Mouse (Mus musculus) CH12.LX (cell line): ENCODE results near the gene Gm49392. TPM values are rescaled to one million over a fixed set of nuclear protein-coding genes. Genes with fewer than 3 reads are reported as not detected.

ENCODE experiments used
- DNase-seq: peaks from one replicate; pipeline ENCODE4 v3.0.0-alpha.2; 2013; ENCODE audit errors: extremely low read depth
- H3K27ac ChIP-seq: 2 replicates; pipeline ENCODE4 v1.5.1; 2012; ENCODE audit warnings: low read depth, mild to moderate bottlenecking, control low read depth, moderate library complexity; ENCODE audit not compliant: insufficient read depth
- H3K27me3 ChIP-seq: replicated peaks from 2 replicates; pipeline ENCODE3; 2012; ENCODE audit warnings: inconsistent platforms
- H3K36me3 ChIP-seq, 2 experiments: replicated peaks in 1 of 2; 2 replicates each; pipeline versions ENCODE3 to v1.6.1; 2012; ENCODE audit warnings: inconsistent platforms in 1 of 2, low read length in 1 of 2, mild to moderate bottlenecking in 1 of 2, mixed read lengths in 1 of 2, moderate library complexity in 1 of 2; ENCODE audit not compliant: control insufficient read depth in 1 of 2, insufficient read depth in 1 of 2
- H3K4me1 ChIP-seq, 2 experiments: 2 replicates each; pipeline ENCODE4 v1.6.1; 2012; ENCODE audit warnings: inconsistent platforms in 1 of 2, moderate library complexity in 1 of 2; ENCODE audit not compliant: insufficient read depth in 2 of 2, control insufficient read depth in 1 of 2
- H3K4me2 ChIP-seq: 2 replicates; pipeline ENCODE4 v1.6.1; 2012; ENCODE audit warnings: low read depth, mild to moderate bottlenecking, control low read depth; ENCODE audit not compliant: poor library complexity, insufficient read depth, severe bottlenecking
- H3K4me3 ChIP-seq, 3 experiments: fragments of 150-350 bp in 1 of 3; sonication (generic) in 1 of 3; replicated peaks in 1 of 3; 2 replicates each; pipeline versions ENCODE3 to v1.5.1; 2011 to 2012; ENCODE audit warnings: low read depth in 2 of 3, low read length in 2 of 3, mild to moderate bottlenecking in 2 of 3, moderate library complexity in 2 of 3, control low read depth in 1 of 3, improper control_type of control experiment in 1 of 3, inconsistent platforms in 1 of 3, mixed read lengths in 1 of 3; ENCODE audit not compliant: poor library complexity in 1 of 3
- H3K79me2 ChIP-seq: replicated peaks from 2 replicates; pipeline ENCODE4 v1.6.1; 2012; ENCODE audit warnings: mild to moderate bottlenecking, moderate library complexity; ENCODE audit not compliant: control insufficient read depth, poor library complexity, insufficient read depth, severe bottlenecking; ENCODE audit errors: extremely low read depth
- H3K9ac ChIP-seq: 2 replicates; pipeline ENCODE4 v1.6.1; 2012; ENCODE audit warnings: low read depth, mild to moderate bottlenecking, control low read depth, moderate library complexity; ENCODE audit not compliant: insufficient read depth
- H3K9me3 ChIP-seq: replicated peaks from 2 replicates; pipeline ENCODE3; 2012; ENCODE audit warnings: low read length, inconsistent platforms, mixed read lengths
- E2F4 ChIP-seq: IDR thresholded peaks from 2 replicates; pipeline ENCODE4 v1.6.1; 2011; ENCODE audit warnings: low read depth, low read length, improper control_type of control experiment; ENCODE audit not compliant: insufficient replicate concordance
- ELF1 ChIP-seq: IDR thresholded peaks from 2 replicates; pipeline ENCODE4 v1.6.1; 2014; ENCODE audit warnings: low read depth, mild to moderate bottlenecking, inconsistent platforms, low read length, improper control_type of control experiment
- EP300 ChIP-seq: IDR thresholded peaks from 2 replicates; pipeline ENCODE4 v1.6.1; 2011; ENCODE audit warnings: low read length, improper control_type of control experiment
- ETS1 ChIP-seq: conservative IDR thresholded peaks from 2 replicates; pipeline ENCODE4 v1.6.1; 2012; ENCODE audit warnings: low read depth, mild to moderate bottlenecking, inconsistent platforms, low read length, improper control_type of control experiment, moderate library complexity
- HCFC1 ChIP-seq: IDR thresholded peaks from 2 replicates; pipeline ENCODE4 v1.6.1; 2012; ENCODE audit warnings: low read depth, mild to moderate bottlenecking, inconsistent platforms, low read length, improper control_type of control experiment
- IRF4 ChIP-seq: IDR thresholded peaks from 2 replicates; pipeline ENCODE4 v1.6.1; 2014; ENCODE audit warnings: low read depth, mild to moderate bottlenecking, inconsistent platforms, low read length, improper control_type of control experiment
- JUN ChIP-seq: IDR thresholded peaks from 2 replicates; pipeline ENCODE4 v1.6.1; 2011; ENCODE audit warnings: low read depth, mild to moderate bottlenecking, low read length, improper control_type of control experiment, moderate library complexity; ENCODE audit not compliant: insufficient read depth
- KAT2A ChIP-seq: IDR thresholded peaks from 2 replicates; pipeline ENCODE4 v1.6.1; 2012; ENCODE audit warnings: low read length, improper control_type of control experiment, inconsistent platforms; ENCODE audit not compliant: insufficient replicate concordance
- MAFK ChIP-seq: IDR thresholded peaks from 2 replicates; pipeline ENCODE4 v1.6.1; 2011; ENCODE audit warnings: low read length, improper control_type of control experiment; ENCODE audit not compliant: insufficient replicate concordance
- MAX ChIP-seq: IDR thresholded peaks from 2 replicates; pipeline ENCODE4 v1.6.1; 2011; ENCODE audit warnings: low read length, improper control_type of control experiment
- MXI1 ChIP-seq: IDR thresholded peaks from 2 replicates; pipeline ENCODE4 v1.6.1; 2011; ENCODE audit warnings: mild to moderate bottlenecking, low read depth, low read length, improper control_type of control experiment
- MYC ChIP-seq: IDR thresholded peaks from 2 replicates; pipeline ENCODE4 v1.6.1; 2011; ENCODE audit warnings: low read depth, mild to moderate bottlenecking, improper control_type of control experiment, low read length
- NRF1 ChIP-seq: IDR thresholded peaks from 2 replicates; pipeline ENCODE4 v1.6.1; 2014; ENCODE audit warnings: low read depth, mild to moderate bottlenecking, inconsistent platforms, low read length, improper control_type of control experiment, moderate library complexity
- PAX5 ChIP-seq: IDR thresholded peaks from 2 replicates; pipeline ENCODE4 v1.6.1; 2012; ENCODE audit warnings: low read length, inconsistent platforms, mixed read lengths
- POLR2A ChIP-seq: IDR thresholded peaks from 2 replicates; pipeline ENCODE4 v1.6.1; 2011; ENCODE audit warnings: low read depth, mild to moderate bottlenecking, improper control_type of control experiment, low read length
- RAD21 ChIP-seq: IDR thresholded peaks from 2 replicates; pipeline ENCODE4 v1.6.1; 2011; ENCODE audit warnings: low read depth, mild to moderate bottlenecking, low read length, improper control_type of control experiment, moderate library complexity
- SIN3A ChIP-seq: IDR thresholded peaks from 2 replicates; pipeline ENCODE4 v1.6.1; 2012; ENCODE audit warnings: low read length, improper control_type of control experiment, inconsistent platforms
- SMC3 ChIP-seq: IDR thresholded peaks from 2 replicates; pipeline ENCODE4 v1.6.1; 2011; ENCODE audit warnings: low read depth, low read length, improper control_type of control experiment
- TBP ChIP-seq: conservative IDR thresholded peaks from 2 replicates; pipeline ENCODE4 v1.6.1; 2011; ENCODE audit warnings: low read depth, low read length, improper control_type of control experiment
- TCF12 ChIP-seq: IDR thresholded peaks from 2 replicates; pipeline ENCODE4 v1.6.1; 2014; ENCODE audit warnings: low read depth, mild to moderate bottlenecking, inconsistent platforms, low read length, improper control_type of control experiment
- ZC3H11A ChIP-seq: IDR thresholded peaks from 2 replicates; pipeline ENCODE4 v1.6.1; 2012; ENCODE audit warnings: low read depth, mild to moderate bottlenecking, inconsistent platforms, low read length, improper control_type of control experiment
- ZMIZ1 ChIP-seq: IDR thresholded peaks from 2 replicates; pipeline ENCODE4 v1.6.1; 2012; ENCODE audit warnings: low read depth, mild to moderate bottlenecking, inconsistent platforms, low read length, improper control_type of control experiment
- ZNF384 ChIP-seq: IDR thresholded peaks from 2 replicates; pipeline ENCODE4 v1.6.1; 2012; ENCODE audit warnings: low read depth, low read length, improper control_type of control experiment, inconsistent platforms
- dilution Hi-C: fragments of 300-500 bp; cut with MboI; formaldehyde crosslinking; loops from 2 replicates; pipeline ENCODE4 v1.14.3; 2020; ENCODE audit warnings: low sequenced_read_pairs; ENCODE audit not compliant: extremely low pct_unique_long_range_greater_than_20kb, extremely low pct_ligation_motif_present
- in situ Hi-C: fragments of 300-500 bp; cut with MboI; formaldehyde crosslinking; loops from 3 replicates; pipeline ENCODE4 v1.14.3; 2019; ENCODE audit warnings: low sequenced_read_pairs, low pct_ligation_motif_present, low pct_unique_long_range_greater_than_20kb, mixed read lengths
- polyA plus RNA-seq: library from polyadenylated mRNA; unstranded; fragments of >175 nt; gene quantifications from 2 replicates; pipeline ENCODE4 v1.2.1, GENCODE M21; 2012; ENCODE audit warnings: low read depth; ENCODE audit not compliant: insufficient read length
- total RNA-seq, 2 experiments: library from RNA; depleted of rRNA; stranded (reverse); fragments of 300-350 nt in 1 of 2; fragments of >200 nt in 1 of 2; gene quantifications; 2 replicates each; pipeline ENCODE4 v1.2.3; 2012 to 2014

Gene Gm49392
- total and polyA plus RNA-seq, 3 experiments: not detected

GRCm38 (mm10) chr13:60897328-60897727 is 634 bp upstream of the Gm49392 start, which contains the start of gene Ctla2b:
Gene Ctla2b, minus strand, starts transcription at chr13:60897447.
- H3K4me1 ChIP-seq: no peaks in the 10 kb centered on the region
- H3K27me3 ChIP-seq: no peaks in the 10 kb centered on the region
- in situ Hi-C loops (no loop called here), dilution Hi-C loops (no loop called here)
- no peak within 1 kb of the TSS for H3K4me2 ChIP-seq
- H3K9me3 ChIP-seq: peaks cover 37% of the 10 kb centered on the region
- H3K27ac ChIP-seq: no peak within 1 kb of the TSS
- H3K4me3 ChIP-seq: no peak within 1 kb of the TSS
- TF ChIP-seq E2F4 (no peak), IRF4 (no peak), TBP (no peak), POLR2A (no peak), KAT2A (no peak), MAFK (no peak), TCF12 (no peak), JUN (no peak), NRF1 (no peak), ELF1 (no peak), ZC3H11A (no peak), ETS1 (no peak), HCFC1 (no peak), MAX (no peak), PAX5 (no peak), MYC (no peak)
- H3K9ac ChIP-seq: no peak within 1 kb of the TSS
- no peaks in the 10 kb centered on the region for H3K36me3 ChIP-seq
- DNase-seq: no peak
- H3K79me2 ChIP-seq: no peaks in the 10 kb centered on the region

GRCm38 (mm10) chr13:60895406-60896160 is 1.1 kb downstream of the Gm49392 start:
- H3K27ac ChIP-seq: no peak overlapping the region
- dilution Hi-C loops: no loop called here

More at GRCm38 (mm10) chr13:60895406-60896160, 1.1 kb downstream of the Gm49392 start:
- Histone ChIP-seq H3K4me2 (no peak overlapping the region), H3K9me3 (peaks cover 37% of the 10 kb centered on the region), H3K9ac (no peak overlapping the region), H3K4me3 (no peak overlapping the region), H3K27me3 (no peaks in the 10 kb centered on the region), H3K4me1 (no peaks in the 10 kb centered on the region)
- TF ChIP-seq EP300 (no peak), ETS1 (no peak), SIN3A (no peak), MXI1 (no peak), RAD21 (no peak), E2F4 (no peak), TBP (no peak), ZMIZ1 (no peak), ZNF384 (no peak), KAT2A (no peak), TCF12 (no peak), SMC3 (no peak), NRF1 (no peak)
- TF ChIP-seq, all 38 proteins: peak for 0
- in situ Hi-C loops: no loop called here
- Histone ChIP-seq H3K36me3 (no peaks in the 10 kb centered on the region), H3K79me2 (no peaks in the 10 kb centered on the region)
- no peak for DNase-seq
